Mouse (Mus musculus) brain, embryonic 14.5 days (tissue): ENCODE results near the gene Tmem179b.

Source experiments
- CTCF ChIP-seq: fragments of 200-500 bp; IDR thresholded peaks from 2 replicates; pipeline ENCODE4 v1.5.1; 2012; ENCODE audit warnings: inconsistent platforms, mild to moderate bottlenecking, moderate library complexity, borderline replicate concordance; ENCODE audit not compliant: insufficient read depth, insufficient read length; ENCODE audit errors: extremely low read depth
- POLR2A ChIP-seq: fragments of 200-500 bp; IDR thresholded peaks from 2 replicates; pipeline ENCODE4 v1.6.1; 2012; ENCODE audit warnings: mild to moderate bottlenecking, inconsistent platforms, borderline replicate concordance; ENCODE audit not compliant: poor library complexity, insufficient read depth, insufficient read length, severe bottlenecking; ENCODE audit errors: extremely low read depth

DNA sequence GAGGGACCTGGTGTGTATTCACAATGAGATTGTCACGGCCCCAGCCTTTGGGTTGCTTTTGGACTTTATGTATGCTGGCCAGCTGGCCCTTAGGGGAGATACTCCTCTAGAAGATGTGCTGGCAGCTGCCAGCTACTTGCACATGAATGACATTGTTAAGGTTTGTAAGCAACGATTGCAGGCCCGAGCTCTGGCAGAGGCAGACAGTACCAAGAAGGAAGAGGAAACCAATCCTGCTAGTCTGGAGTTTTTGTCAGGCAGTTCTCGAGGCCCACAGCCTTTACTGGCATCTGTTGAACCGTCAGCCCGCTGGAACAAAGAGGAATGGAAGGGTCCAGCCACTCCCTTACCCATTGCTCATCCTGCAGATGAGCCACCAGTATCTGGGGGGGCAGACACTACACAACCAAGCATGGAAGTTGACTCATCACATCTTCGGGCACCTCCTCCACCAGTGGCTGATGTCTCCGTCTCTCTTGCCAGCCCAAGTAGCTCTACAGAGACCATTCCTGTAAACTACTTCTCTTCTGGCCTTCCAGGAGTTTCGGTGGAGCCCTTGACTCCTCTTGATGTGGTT lies 29.0 kb upstream of the Tmem179b start:
- TF ChIP-seq POLR2A, result no peak
- no peak for TF ChIP-seq CTCF
